Mouse (Mus musculus) bone marrow macrophage, adult 2 months (primary cell): Measurements from ENCODE around the gene Gm6096. TPM values are rescaled to one million over a fixed set of nuclear protein-coding genes. Genes with fewer than 3 reads are reported as not detected.

Source experiments
- H3K27ac ChIP-seq: 2 replicates; pipeline ENCODE4 v1.5.1; 2012; ENCODE audit warnings: low read depth, low read length; ENCODE audit not compliant: insufficient read depth
- H3K4me1 ChIP-seq: 2 replicates; pipeline ENCODE4 v1.6.1; 2012; ENCODE audit warnings: low read length; ENCODE audit not compliant: control insufficient read depth, insufficient read depth
- H3K4me3 ChIP-seq: 2 replicates; pipeline ENCODE4 v1.5.1; 2012; ENCODE audit warnings: mild to moderate bottlenecking, low read length, moderate library complexity; ENCODE audit not compliant: insufficient read depth
- CTCF ChIP-seq: IDR thresholded peaks from 2 replicates; pipeline ENCODE4 v1.5.1; 2012; ENCODE audit warnings: low read depth, mild to moderate bottlenecking, low read length, moderate library complexity
- POLR2A ChIP-seq: IDR thresholded peaks from 2 replicates; pipeline ENCODE4 v1.6.1; 2012; ENCODE audit warnings: mild to moderate bottlenecking, low read depth, low read length, borderline replicate concordance
- polyA plus RNA-seq: library from polyadenylated mRNA; stranded (reverse); fragments of >200 nt; gene quantifications from 2 replicates; pipeline ENCODE4 v1.2.4, GENCODE M21; 2012; ENCODE audit not compliant: missing spikeins, insufficient read depth, insufficient read length

The Gm6096 gene
- polyA plus RNA-seq, 1 experiment = not detected

DNA sequence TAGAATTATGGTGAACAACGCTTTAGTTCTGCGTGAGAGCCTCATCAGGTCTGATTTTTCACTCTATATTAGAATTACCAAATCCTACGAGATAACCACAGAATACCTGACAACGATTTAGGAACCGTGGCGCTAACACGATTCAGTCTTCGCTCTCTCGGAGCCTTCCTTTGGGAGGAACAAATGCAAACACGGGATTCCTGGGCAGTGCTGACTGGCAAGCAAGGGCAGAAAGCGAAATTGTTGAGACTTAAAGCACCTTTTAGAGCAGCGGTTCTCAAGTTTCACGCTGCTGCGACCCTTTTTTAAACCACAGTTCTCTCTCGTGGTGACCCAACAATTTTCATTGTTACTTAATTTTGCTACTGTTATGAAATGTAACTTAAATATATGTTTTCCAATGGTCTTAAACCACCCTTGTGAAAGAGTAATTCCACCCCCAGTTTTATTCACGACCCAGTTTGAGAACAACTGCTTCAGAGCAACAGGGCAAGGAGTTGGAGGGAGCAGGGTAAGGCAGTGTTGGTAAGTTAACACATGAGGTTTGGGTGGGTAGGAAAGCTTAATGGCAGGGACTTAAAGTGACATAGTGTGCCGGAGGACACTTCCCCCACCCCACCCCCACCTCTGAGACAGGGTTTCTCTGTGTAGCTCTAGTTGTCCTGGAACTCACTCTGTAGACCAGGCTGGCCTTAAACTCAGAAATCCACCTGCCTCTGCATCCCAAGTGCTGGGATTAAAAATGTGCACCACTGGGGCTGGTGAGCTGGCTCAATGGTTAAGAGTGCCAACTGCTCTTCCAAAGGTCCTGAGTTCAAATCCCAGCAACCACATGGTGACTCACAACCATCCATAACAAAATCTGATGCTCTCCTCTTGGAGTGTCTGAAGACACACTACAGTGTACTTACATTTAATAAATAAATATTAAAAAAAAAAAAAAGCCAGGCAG lies 16.0 kb upstream of the Gm6096 start:
- Histone ChIP-seq H3K4me1 (peaks cover 20% of the 10 kb centered on the region), H3K27ac (peak overlapping the region; percentile 87)

GRCm38 (mm10) chr7:34235602-34236001 lies 15.2 kb upstream of the Gm6096 start:
- Histone ChIP-seq H3K4me1 (peaks cover 20% of the 10 kb centered on the region), H3K4me3 (no peak overlapping the region), H3K27ac (no peak overlapping the region)
- no peak for TF ChIP-seq POLR2A
- no peak for TF ChIP-seq CTCF

More for the DNA sequence above, 16.0 kb upstream of the Gm6096 start:
- H3K4me3 ChIP-seq = peak overlapping the region; percentile 61
- TF ChIP-seq POLR2A = no peak
- no peak for TF ChIP-seq CTCF

DNA sequence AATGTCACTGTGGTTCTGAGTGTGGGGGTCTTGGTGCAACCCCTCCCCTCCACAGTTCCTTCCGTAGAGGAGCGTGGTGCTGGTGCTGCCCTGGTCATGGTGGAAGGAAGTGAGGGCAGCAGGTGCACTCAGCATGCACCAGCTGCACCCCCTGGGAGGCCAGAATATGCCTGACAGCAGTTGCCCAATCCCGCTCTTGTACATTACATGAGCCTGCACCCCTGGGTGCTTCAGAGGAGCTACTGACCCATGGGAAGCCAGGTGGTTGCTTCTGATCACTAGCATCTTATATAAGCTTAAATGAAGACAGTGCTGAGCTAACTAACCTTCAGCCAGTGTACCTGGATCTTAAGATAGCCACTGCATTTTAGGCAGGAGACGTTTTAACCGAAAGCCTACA lies 12.8 kb upstream of the Gm6096 start:
- H3K4me3 ChIP-seq = no peak overlapping the region
- peaks cover 5% of the 10 kb centered on the region for H3K4me1 ChIP-seq
- no peak overlapping the region for H3K27ac ChIP-seq
- TF ChIP-seq CTCF (no peak), POLR2A (no peak)

GRCm38 (mm10) chr7:34242176-34242575 lies 8.7 kb upstream of the Gm6096 start:
- Histone ChIP-seq H3K4me3 (no peak overlapping the region), H3K4me1 (peaks cover 3% of the 10 kb centered on the region; the same call in 1 of the 2 replicates), H3K27ac (no peak overlapping the region)
- TF ChIP-seq POLR2A (no peak), CTCF (no peak)

GRCm38 (mm10) chr7:34246870-34247499 lies 3.9 kb upstream of the Gm6096 start:
- TF ChIP-seq POLR2A (no peak), CTCF (no peak)
- no peak overlapping the region for H3K27ac ChIP-seq
- 0 out of 2 replicates have a peak, but pooled peaks cover 2% of the 10 kb centered on the region for H3K4me1 ChIP-seq
- H3K4me3 ChIP-seq = no peak overlapping the region

GRCm38 (mm10) chr7:34252030-34252429 lies 1.2 kb downstream of the Gm6096 start:
- H3K4me1 ChIP-seq = peaks cover 15% of the 10 kb centered on the region
- H3K4me3 ChIP-seq = no peak overlapping the region
- no peak for TF ChIP-seq POLR2A
- no peak for TF ChIP-seq CTCF
- no peak overlapping the region for H3K27ac ChIP-seq

DNA sequence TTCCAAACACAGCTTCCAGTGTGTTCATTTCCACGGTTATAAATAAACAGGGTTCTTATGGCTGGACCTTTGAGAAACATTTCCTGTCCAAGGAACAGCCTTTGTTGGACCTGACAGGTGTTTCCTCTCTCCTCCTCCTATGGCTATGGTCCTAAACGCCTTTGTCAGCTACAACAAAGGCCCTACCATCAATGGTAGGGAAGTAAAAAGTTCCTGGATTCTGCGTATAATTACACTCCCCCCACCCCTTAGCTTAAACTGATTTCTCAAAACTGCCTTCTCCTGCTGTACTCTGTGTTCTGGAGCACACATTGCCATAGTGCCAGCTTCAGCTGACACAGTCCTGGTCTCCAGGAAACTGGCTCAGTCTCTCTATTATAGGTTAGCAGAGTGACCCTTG lies 4.3 kb downstream of the Gm6096 start:
- no peak overlapping the region for H3K27ac ChIP-seq
- peaks cover 15% of the 10 kb centered on the region for H3K4me1 ChIP-seq
- TF ChIP-seq POLR2A = no peak
- TF ChIP-seq CTCF = no peak
- H3K4me3 ChIP-seq = no peak overlapping the region

GRCm38 (mm10) chr7:34255916-34256315 lies 5.1 kb downstream of the Gm6096 start:
- no peak overlapping the region for H3K27ac ChIP-seq
- no peak for TF ChIP-seq CTCF
- TF ChIP-seq POLR2A = no peak

DNA sequence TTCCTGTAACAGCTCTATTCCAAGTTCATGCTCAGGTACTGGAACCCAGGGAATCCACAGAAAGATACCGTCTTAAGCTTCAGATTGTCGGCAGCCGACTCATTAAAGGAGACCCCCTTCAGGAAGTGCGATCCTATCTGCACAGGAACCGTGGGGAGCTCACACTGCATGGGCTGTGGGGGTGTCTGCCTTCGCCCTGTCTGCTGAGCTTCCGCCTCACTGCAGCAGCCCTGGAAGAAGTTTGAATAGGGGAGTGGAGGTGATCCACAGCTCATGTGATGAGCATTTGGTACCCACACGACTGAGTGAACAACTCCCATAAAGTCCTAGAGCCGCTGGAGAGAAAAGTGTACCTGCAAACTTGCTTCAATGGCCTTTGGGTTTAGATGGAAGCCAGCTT lies 6.4 kb downstream of the Gm6096 start:
- peaks cover 14% of the 10 kb centered on the region for H3K4me1 ChIP-seq
- TF ChIP-seq POLR2A = no peak
- no peak for TF ChIP-seq CTCF

More at GRCm38 (mm10) chr7:34255916-34256315, 5.1 kb downstream of the Gm6096 start:
- Histone ChIP-seq H3K4me1 (peaks cover 15% of the 10 kb centered on the region), H3K4me3 (no peak overlapping the region)

DNA sequence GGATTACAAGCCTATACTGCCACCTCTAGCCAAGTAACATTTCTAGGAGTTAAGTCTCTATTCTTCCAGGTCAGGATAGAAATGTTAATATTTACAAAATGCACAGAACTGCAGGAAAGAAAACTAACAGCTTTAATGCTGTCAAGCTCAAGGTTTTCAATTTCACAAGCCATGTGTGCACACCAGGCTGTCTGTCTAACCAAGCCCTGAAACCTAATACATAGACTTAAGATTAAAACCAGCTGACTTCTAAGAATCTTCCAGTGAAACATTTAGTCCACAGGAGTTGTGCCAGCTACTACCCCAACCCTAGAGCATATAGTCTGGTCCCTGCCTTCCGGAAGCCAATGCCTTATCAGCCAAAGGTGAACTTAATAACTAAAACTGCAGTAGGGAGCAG lies 7.6 kb downstream of the Gm6096 start:
- no peak overlapping the region for H3K4me3 ChIP-seq
- peaks cover 14% of the 10 kb centered on the region for H3K4me1 ChIP-seq
- TF ChIP-seq POLR2A (no peak), CTCF (no peak)
- no peak overlapping the region for H3K27ac ChIP-seq

More for the DNA sequence above, 6.4 kb downstream of the Gm6096 start:
- H3K4me3 ChIP-seq = no peak overlapping the region
- no peak overlapping the region for H3K27ac ChIP-seq
